Mouse (Mus musculus) E14TG2a.4 (cell line): ENCODE measurements around the gene Cplx2.
A peak's percentile ranks its signal among the peaks of the same experiment; 100 is the strongest.

Source experiments
- H3K27me3 ChIP-seq: 2 replicates; pipeline ENCODE4 v1.6.1; 2014; ENCODE audit warnings: low read length, control low read depth; ENCODE audit not compliant: insufficient read depth
- H3K36me3 ChIP-seq: 2 replicates; pipeline ENCODE4 v1.6.1; 2014; ENCODE audit warnings: low read length, control low read depth; ENCODE audit not compliant: insufficient read depth
- H3K4me1 ChIP-seq: replicated peaks from 2 replicates; pipeline ENCODE4 v1.6.1; 2014; ENCODE audit warnings: low read depth, low read length, control low read depth
- H3K4me3 ChIP-seq: replicated peaks from 2 replicates; pipeline ENCODE4 v1.5.1; 2014; ENCODE audit warnings: mild to moderate bottlenecking, low read length
- H3K9me3 ChIP-seq: 2 replicates; pipeline ENCODE4 v1.6.1; 2014; ENCODE audit warnings: low read length, control low read depth
- CTCF ChIP-seq: conservative IDR thresholded peaks from 2 replicates; pipeline ENCODE4 v1.5.1; 2014; ENCODE audit warnings: low read length
- NANOG ChIP-seq: IDR thresholded peaks from 2 replicates; pipeline ENCODE4 v1.6.1; 2014; ENCODE audit warnings: borderline replicate concordance, low read length, mixed read lengths
- POU5F1 ChIP-seq: IDR thresholded peaks from 2 replicates; pipeline ENCODE4 v1.6.1; 2014; ENCODE audit warnings: low read length, borderline replicate concordance

Gene Cplx2

GRCm38 (mm10) chr13:54375497-54376495 lies 4.6 kb downstream of the Cplx2 start:
- TF ChIP-seq CTCF (no peak), NANOG (no peak), POU5F1 (no peak)
- Histone ChIP-seq H3K9me3 (no peaks in the 10 kb centered on the region), H3K27me3 (peaks cover 64% of the 10 kb centered on the region), H3K4me1 (peaks cover 28% of the 10 kb centered on the region), H3K4me3 (no peak overlapping the region), H3K36me3 (no peaks in the 10 kb centered on the region)

GRCm38 (mm10) chr13:54376736-54377135 lies 5.6 kb downstream of the Cplx2 start:
- no peak overlapping the region for H3K4me3 ChIP-seq
- TF ChIP-seq CTCF (no peak), POU5F1 (no peak), NANOG (no peak)
- no peaks in the 10 kb centered on the region for H3K36me3 ChIP-seq
- no peaks in the 10 kb centered on the region for H3K9me3 ChIP-seq
- H3K4me1 ChIP-seq: peaks cover 23% of the 10 kb centered on the region
- H3K27me3 ChIP-seq: peaks cover 60% of the 10 kb centered on the region

GRCm38 (mm10) chr13:54378051-54378450 lies 6.9 kb downstream of the Cplx2 start:
- TF ChIP-seq NANOG (no peak), POU5F1 (no peak), CTCF (peak; percentile 90)
- peaks cover 15% of the 10 kb centered on the region for H3K4me1 ChIP-seq
- no peaks in the 10 kb centered on the region for H3K9me3 ChIP-seq
- peaks cover 49% of the 10 kb centered on the region for H3K27me3 ChIP-seq
- H3K36me3 ChIP-seq: no peaks in the 10 kb centered on the region
- no peak overlapping the region for H3K4me3 ChIP-seq

GRCm38 (mm10) chr13:54380421-54380820 lies 9.3 kb downstream of the Cplx2 start:
- Histone ChIP-seq H3K4me3 (no peak overlapping the region), H3K36me3 (no peaks in the 10 kb centered on the region), H3K4me1 (peaks cover 30% of the 10 kb centered on the region), H3K27me3 (peaks cover 27% of the 10 kb centered on the region), H3K9me3 (no peaks in the 10 kb centered on the region)
- no peak for TF ChIP-seq NANOG
- TF ChIP-seq CTCF: no peak
- TF ChIP-seq POU5F1: no peak

GRCm38 (mm10) chr13:54381396-54381795 lies 10.2 kb downstream of the Cplx2 start:
- no peak for TF ChIP-seq POU5F1
- no peak for TF ChIP-seq CTCF
- TF ChIP-seq NANOG: no peak

GRCm38 (mm10) chr13:54383531-54383930 lies 12.4 kb downstream of the Cplx2 start:
- TF ChIP-seq CTCF: no peak
- no peak for TF ChIP-seq NANOG
- TF ChIP-seq POU5F1: no peak
- Histone ChIP-seq H3K4me3 (no peak overlapping the region), H3K36me3 (no peaks in the 10 kb centered on the region), H3K4me1 (peaks cover 28% of the 10 kb centered on the region), H3K9me3 (no peaks in the 10 kb centered on the region), H3K27me3 (peaks cover 33% of the 10 kb centered on the region)

More at GRCm38 (mm10) chr13:54381396-54381795, 10.2 kb downstream of the Cplx2 start:
- Histone ChIP-seq H3K9me3 (no peaks in the 10 kb centered on the region), H3K4me1 (peaks cover 30% of the 10 kb centered on the region), H3K36me3 (no peaks in the 10 kb centered on the region), H3K27me3 (peaks cover 29% of the 10 kb centered on the region), H3K4me3 (no peak overlapping the region)

GRCm38 (mm10) chr13:54384518-54384917 lies 13.4 kb downstream of the Cplx2 start:
- peaks cover 24% of the 10 kb centered on the region for H3K27me3 ChIP-seq
- no peak for TF ChIP-seq CTCF
- TF ChIP-seq POU5F1: no peak
- TF ChIP-seq NANOG: no peak
- H3K36me3 ChIP-seq: no peaks in the 10 kb centered on the region
- H3K4me3 ChIP-seq: no peak overlapping the region
- H3K4me1 ChIP-seq: peaks cover 20% of the 10 kb centered on the region
- H3K9me3 ChIP-seq: no peaks in the 10 kb centered on the region

GRCm38 (mm10) chr13:54385008-54386004 lies 14.2 kb downstream of the Cplx2 start:
- H3K4me3 ChIP-seq: no peak overlapping the region
- peaks cover 22% of the 10 kb centered on the region for H3K27me3 ChIP-seq
- H3K4me1 ChIP-seq: peaks cover 20% of the 10 kb centered on the region
- H3K9me3 ChIP-seq: no peaks in the 10 kb centered on the region
- no peak for TF ChIP-seq CTCF
- TF ChIP-seq NANOG: no peak
- TF ChIP-seq POU5F1: no peak
- no peaks in the 10 kb centered on the region for H3K36me3 ChIP-seq
